Mouse (Mus musculus) lung, postnatal 0 days (tissue): ENCODE data around the gene Ptprg. TPM values are rescaled to one million over a fixed set of nuclear protein-coding genes. Genes with fewer than 3 reads are reported as not detected.
"Not testable (repeated sequence)": the region's sequence is repeated elsewhere in the genome, so short reads cannot be mapped to it uniquely, and the experiment has no call there.

Experiments
- ATAC-seq: fragments of 200-750 bp; cut with Nextera tagmentation; 2 replicates; pipeline ENCODE4 v1.8.0; 2017; ENCODE audit warnings: moderate library complexity
- DNase-seq: peaks from one replicate; pipeline ENCODE4 v3.0.0-alpha.2; 2016; ENCODE audit warnings: low spot score
- H3K27ac ChIP-seq: fragments of 300-500 bp; sonication (generic); 2 replicates; pipeline ENCODE4 v1.5.1; 2014; ENCODE audit warnings: antibody characterized with exemption, mild to moderate bottlenecking, low read length, mixed read lengths
- H3K27me3 ChIP-seq: fragments of 300-500 bp; sonication (generic); replicated peaks from 2 replicates; pipeline ENCODE4 v1.6.1; 2014; ENCODE audit warnings: low read length, mixed read lengths; ENCODE audit not compliant: insufficient read depth
- H3K36me3 ChIP-seq: fragments of 300-500 bp; sonication (generic); 2 replicates; pipeline ENCODE4 v1.6.1; 2014; ENCODE audit warnings: low read length, mixed read lengths; ENCODE audit not compliant: insufficient read depth
- H3K4me1 ChIP-seq: fragments of 300-500 bp; sonication (generic); 2 replicates; pipeline ENCODE4 v1.6.1; 2014; ENCODE audit warnings: antibody characterized with exemption, low read depth, low read length, mixed read lengths; ENCODE audit not compliant: insufficient read depth
- H3K4me2 ChIP-seq: fragments of 300-500 bp; sonication (generic); replicated peaks from 2 replicates; pipeline ENCODE4 v1.6.1; 2014; ENCODE audit warnings: low read depth, mild to moderate bottlenecking, low read length, moderate library complexity, mixed read lengths
- H3K4me3 ChIP-seq: fragments of 300-500 bp; sonication (generic); 2 replicates; pipeline ENCODE4 v1.5.1; 2014; ENCODE audit warnings: low read depth, low read length
- H3K9ac ChIP-seq: fragments of 300-500 bp; sonication (generic); replicated peaks from 2 replicates; pipeline ENCODE4 v1.6.1; 2014; ENCODE audit warnings: low read depth, mild to moderate bottlenecking
- H3K9me3 ChIP-seq: fragments of 300-500 bp; sonication (generic); 2 replicates; pipeline ENCODE4 v1.6.1; 2016; ENCODE audit warnings: low read length, mixed read lengths
- CTCF ChIP-seq: IDR thresholded peaks from 2 replicates; pipeline ENCODE4 v1.5.1; 2016; ENCODE audit warnings: antibody characterized with exemption, mild to moderate bottlenecking
- EP300 ChIP-seq: IDR thresholded peaks from 2 replicates; pipeline ENCODE4 v1.6.1; 2016; ENCODE audit warnings: antibody characterized with exemption, mild to moderate bottlenecking, control low read depth
- WGBS: fragments of 180-500 bp; shearing (Covaris S2); extraction: QIAGEN DNeasy Blood & Tissue Kit; methylation state at CpG from one replicate; pipeline ENCODE4 v1.1.7; 2014; 5-methylcytosine and 5-hydroxymethylcytosine counted together
- polyA plus RNA-seq: library from polyadenylated mRNA; unstranded; fragments of >200 nt; fragmentation: Nextera tagmentation; extraction: Ambion mirVana; gene quantifications from 2 replicates; pipeline ENCODE4 v1.2.1, GENCODE M21; 2015

Ptprg gene
- polyA plus RNA-seq, 1 experiment from 2014 or later: 19.4 TPM

- Histone ChIP-seq H3K9me3 (no peaks in the 10 kb centered on the region), H3K4me3 (no peak overlapping the region), H3K36me3 (no peaks in the 10 kb centered on the region), H3K27ac (no peak overlapping the region), H3K9ac (no peak overlapping the region), H3K4me2 (no peak overlapping the region), H3K4me1 (no peaks in the 10 kb centered on the region), H3K27me3 (no peaks in the 10 kb centered on the region)
- ATAC-seq (no peak), DNase-seq (no peak)
- TF ChIP-seq EP300 (no peak), CTCF (no peak)
- 86% methylated on average over 6 of the region's 6 CpGs for WGBS
These were observed 488.2 kb downstream of the Ptprg start for GRCm38 (mm10) chr14:12041566-12041965.

GRCm38 (mm10) chr14:12046226-12046882 is 493.0 kb downstream of the Ptprg start:
- peak; percentile 70 for DNase-seq

GRCm38 (mm10) chr14:12047637-12048036 is 494.3 kb downstream of the Ptprg start:
- Histone ChIP-seq H3K36me3 (no peaks in the 10 kb centered on the region), H3K9me3 (no peaks in the 10 kb centered on the region), H3K4me2 (no peak overlapping the region), H3K4me1 (no peaks in the 10 kb centered on the region), H3K27ac (no peak overlapping the region), H3K9ac (no peak overlapping the region), H3K4me3 (no peak overlapping the region), H3K27me3 (no peaks in the 10 kb centered on the region)
- TF ChIP-seq EP300 (no peak), CTCF (no peak)
- 95% methylated on average over 4 of the region's 4 CpGs for WGBS
- DNase-seq: no peak
- no peak for ATAC-seq

More at GRCm38 (mm10) chr14:12046226-12046882, 493.0 kb downstream of the Ptprg start:
- Histone ChIP-seq H3K36me3 (no peaks in the 10 kb centered on the region), H3K9ac (no peak overlapping the region), H3K27me3 (no peaks in the 10 kb centered on the region), H3K4me2 (no peak overlapping the region), H3K27ac (peak overlapping the region; percentile 26), H3K4me3 (no peak overlapping the region), H3K9me3 (no peaks in the 10 kb centered on the region), H3K4me1 (no peaks in the 10 kb centered on the region)
- ATAC-seq: peak; percentile 92
- WGBS: 49% methylated on average over 3 of the region's 3 CpGs
- no peak for TF ChIP-seq CTCF
- peak; percentile 70; the same call in 1 of the 2 replicates for TF ChIP-seq EP300

- DNase-seq (no peak), ATAC-seq (no peak)
- no peaks in the 10 kb centered on the region for H3K36me3 ChIP-seq
- no peaks in the 10 kb centered on the region for H3K9me3 ChIP-seq
- no peak overlapping the region for H3K9ac ChIP-seq
- 81% methylated on average over 5 of the region's 5 CpGs for WGBS
- no peak overlapping the region for H3K4me2 ChIP-seq
- H3K4me3 ChIP-seq: no peak overlapping the region
- H3K27ac ChIP-seq: no peak overlapping the region
- no peaks in the 10 kb centered on the region for H3K27me3 ChIP-seq
- H3K4me1 ChIP-seq: no peaks in the 10 kb centered on the region; the same call in 1 of the 2 replicates
- no peak for TF ChIP-seq EP300
- no peak for TF ChIP-seq CTCF
These were observed 503.7 kb downstream of the Ptprg start for GRCm38 (mm10) chr14:12056912-12057524.

- Histone ChIP-seq H3K4me2 (no peak overlapping the region), H3K4me3 (no peak overlapping the region), H3K27ac (no peak overlapping the region; the same call in 1 of the 2 replicates), H3K36me3 (no peaks in the 10 kb centered on the region), H3K4me1 (no peaks in the 10 kb centered on the region; the same call in 1 of the 2 replicates), H3K27me3 (no peaks in the 10 kb centered on the region), H3K9ac (no peak overlapping the region), H3K9me3 (no peaks in the 10 kb centered on the region)
- 63% methylated on average over 2 of the region's 2 CpGs for WGBS
- DNase-seq (no peak), ATAC-seq (no peak)
- TF ChIP-seq EP300: no peak
- peak; percentile 65 for TF ChIP-seq CTCF
These were observed 504.5 kb downstream of the Ptprg start for GRCm38 (mm10) chr14:12057856-12058255.

- Histone ChIP-seq H3K27me3 (no peaks in the 10 kb centered on the region), H3K4me3 (no peak overlapping the region), H3K9me3 (no peaks in the 10 kb centered on the region), H3K36me3 (no peaks in the 10 kb centered on the region), H3K4me2 (no peak overlapping the region), H3K4me1 (no peaks in the 10 kb centered on the region; the same call in 1 of the 2 replicates), H3K9ac (no peak overlapping the region), H3K27ac (no peak overlapping the region)
- DNase-seq (no peak), ATAC-seq (no peak; the same call in 1 of the 2 replicates)
- WGBS: 93% methylated on average over 7 of the region's 7 CpGs
- peak; percentile 67 for TF ChIP-seq EP300
- TF ChIP-seq CTCF: no peak
These were observed 505.8 kb downstream of the Ptprg start for GRCm38 (mm10) chr14:12059149-12059548.

- not testable (repeated sequence) for H3K36me3 ChIP-seq, H3K4me3 ChIP-seq, DNase-seq, H3K27me3 ChIP-seq, H3K4me2 ChIP-seq, H3K9me3 ChIP-seq, H3K27ac ChIP-seq, H3K9ac ChIP-seq, ATAC-seq, H3K4me1 ChIP-seq
- 55% methylated on average over 2 of the region's 2 CpGs for WGBS
These were observed 508.0 kb downstream of the Ptprg start for GRCm38 (mm10) chr14:12061313-12061712.
